Mouse (Mus musculus) cerebellum, adult 11 months (tissue): Measurements from ENCODE around the gene Tdgf1.

Experiments used
- DNase-seq: peaks from one replicate; pipeline ENCODE4 v3.0.0; 2022

The Tdgf1 gene

GRCm38 (mm10) chr9:110945926-110946325 is at the start of gene Tdgf1:
Gene Tdgf1 (minus strand): TSS chr9:110946158.
- DNase-seq, result no peak

GRCm38 (mm10) chr9:110994716-110995172 is 48.8 kb upstream of the Tdgf1 start:
- peak; percentile 47 for DNase-seq

GRCm38 (mm10) chr9:110993281-110993709 is 47.3 kb upstream of the Tdgf1 start:
- DNase-seq, result no peak

GRCm38 (mm10) chr9:110990204-110990603 is 44.2 kb upstream of the Tdgf1 start, which contains the start of gene Rtp3:
Gene Rtp3 (minus strand): TSS chr9:110990583.
- no peak for DNase-seq

GRCm38 (mm10) chr9:110989543-110989942 is 43.6 kb upstream of the Tdgf1 start:
- DNase-seq, result no peak

- DNase-seq, result no peak
These were observed 43.2 kb upstream of the Tdgf1 start for GRCm38 (mm10) chr9:110989141-110989540.

- no peak for DNase-seq
These were observed 42.1 kb upstream of the Tdgf1 start for GRCm38 (mm10) chr9:110988078-110988477.

GRCm38 (mm10) chr9:110987331-110987730 is 41.4 kb upstream of the Tdgf1 start:
- DNase-seq, result no peak

- no peak for DNase-seq
These were observed 40.0 kb upstream of the Tdgf1 start for GRCm38 (mm10) chr9:110985951-110986350.

- no peak for DNase-seq
These were observed 39.6 kb upstream of the Tdgf1 start for GRCm38 (mm10) chr9:110985541-110985940.

- no peak for DNase-seq
These were observed 38.1 kb upstream of the Tdgf1 start for GRCm38 (mm10) chr9:110984096-110984495.

- DNase-seq, result no peak
These were observed 36.4 kb upstream of the Tdgf1 start for GRCm38 (mm10) chr9:110982351-110982750.

- DNase-seq, result no peak
These were observed 33.5 kb upstream of the Tdgf1 start for GRCm38 (mm10) chr9:110979411-110979810.

GRCm38 (mm10) chr9:110965910-110966231 is 19.9 kb upstream of the Tdgf1 start:
- DNase-seq, result no peak

GRCm38 (mm10) chr9:110965062-110965909 is 19.3 kb upstream of the Tdgf1 start:
- DNase-seq, result no peak

- DNase-seq, result no peak
These were observed 17.7 kb upstream of the Tdgf1 start for GRCm38 (mm10) chr9:110963566-110964115.

GRCm38 (mm10) chr9:110961386-110961785 is 15.4 kb upstream of the Tdgf1 start:
- DNase-seq, result no peak

GRCm38 (mm10) chr9:110960230-110961149 is 14.5 kb upstream of the Tdgf1 start:
- no peak for DNase-seq

- DNase-seq, result no peak
These were observed 13.7 kb upstream of the Tdgf1 start for GRCm38 (mm10) chr9:110959669-110960068.

GRCm38 (mm10) chr9:110955962-110956361 is 10.0 kb upstream of the Tdgf1 start:
- DNase-seq, result no peak

GRCm38 (mm10) chr9:110954681-110955445 is 8.9 kb upstream of the Tdgf1 start:
- no peak for DNase-seq
